Mouse (Mus musculus) liver, embryonic 14.5 days (tissue): ENCODE results near the gene Ube2s. TPM values are rescaled to one million over a fixed set of nuclear protein-coding genes. Genes with fewer than 3 reads are reported as not detected.

Experiments used
- ATAC-seq: fragments of 200-750 bp; cut with Nextera tagmentation; 2 replicates; pipeline ENCODE4 v1.8.0; 2017; ENCODE audit warnings: moderate number of reproducible peaks, mild to moderate bottlenecking, moderate library complexity; ENCODE audit not compliant: insufficient read depth
- DNase-seq, 3 experiments: peaks; one replicate each; pipeline ENCODE4 v3.0.0-alpha.2; 2012 to 2013; ENCODE audit warnings: low read depth in 3 of 3, low spot score in 3 of 3
- H3K27ac ChIP-seq: fragments of 300-500 bp; sonication (generic); 2 replicates; pipeline ENCODE4 v1.5.1; 2014; ENCODE audit warnings: moderate library complexity, mild to moderate bottlenecking, control low read depth, inconsistent platforms
- H3K27me3 ChIP-seq: fragments of 300-500 bp; sonication (generic); 2 replicates; pipeline ENCODE4 v1.6.1; 2014; ENCODE audit warnings: mild to moderate bottlenecking, low read length, moderate library complexity; ENCODE audit not compliant: control insufficient read depth, insufficient read depth
- H3K36me3 ChIP-seq: fragments of 300-500 bp; sonication (generic); replicated peaks from 2 replicates; pipeline ENCODE4 v1.6.1; 2014; ENCODE audit warnings: low read depth; ENCODE audit not compliant: control insufficient read depth, insufficient read depth
- H3K4me1 ChIP-seq, 2 experiments: fragments of 200-500 bp in 1 of 2; fragments of 300-500 bp in 1 of 2; sonication (generic) in 1 of 2; replicated peaks; 2 replicates each; pipeline ENCODE4 v1.6.1; 2012 to 2014; ENCODE audit warnings: antibody characterized with exemption in 1 of 2, inconsistent platforms in 1 of 2, low read length in 1 of 2; ENCODE audit not compliant: control insufficient read depth in 2 of 2, insufficient read depth in 2 of 2
- H3K4me2 ChIP-seq: fragments of 300-500 bp; sonication (generic); 2 replicates; pipeline ENCODE4 v1.6.1; 2014; ENCODE audit warnings: low read depth, mild to moderate bottlenecking, control low read depth, moderate library complexity
- H3K4me3 ChIP-seq, 2 experiments: fragments of 200-500 bp in 1 of 2; fragments of 300-500 bp in 1 of 2; sonication (generic) in 1 of 2; 2 replicates each; pipeline ENCODE4 v1.5.1; 2012 to 2014; ENCODE audit warnings: low read depth in 2 of 2, low read length in 2 of 2, mild to moderate bottlenecking in 2 of 2, control low read depth in 1 of 2, inconsistent platforms in 1 of 2, moderate library complexity in 1 of 2; ENCODE audit not compliant: insufficient read depth in 1 of 2
- H3K9ac ChIP-seq: fragments of 300-500 bp; sonication (generic); replicated peaks from 2 replicates; pipeline ENCODE4 v1.6.1; 2014; ENCODE audit warnings: mild to moderate bottlenecking, control low read depth, moderate library complexity
- H3K9me3 ChIP-seq: fragments of 300-500 bp; sonication (generic); 2 replicates; pipeline ENCODE4 v1.6.1; 2016; ENCODE audit warnings: low read length, mixed read lengths; ENCODE audit not compliant: control insufficient read depth
- CTCF ChIP-seq: IDR thresholded peaks from 2 replicates; pipeline ENCODE4 v1.5.1; 2016; ENCODE audit warnings: antibody characterized with exemption, low read depth, control low read depth
- EP300 ChIP-seq: IDR thresholded peaks from 2 replicates; pipeline ENCODE4 v1.6.1; 2016; ENCODE audit warnings: antibody characterized with exemption, low read depth
- WGBS: fragments of 180-500 bp; shearing (Covaris S2); extraction: QIAGEN DNeasy Blood & Tissue Kit; methylation state at CpG from one replicate; pipeline ENCODE4 v1.1.7; 2014; ENCODE audit not compliant: insufficient replicate concordance; 5-methylcytosine and 5-hydroxymethylcytosine counted together
- polyA plus RNA-seq, 2 experiments: library from polyadenylated mRNA; depleted of rRNA in 1 of 2; stranded (reverse) in 1 of 2; unstranded in 1 of 2; fragments of >200 nt; fragmentation: Nextera tagmentation in 1 of 2; extraction: Ambion mirVana in 1 of 2; gene quantifications; 2 replicates each; pipeline versions ENCODE4 v1.2.1 to v1.2.3; 2012 to 2014

The Ube2s gene
- polyA plus RNA-seq, 2 experiments: 265 to 295 TPM

DNA sequence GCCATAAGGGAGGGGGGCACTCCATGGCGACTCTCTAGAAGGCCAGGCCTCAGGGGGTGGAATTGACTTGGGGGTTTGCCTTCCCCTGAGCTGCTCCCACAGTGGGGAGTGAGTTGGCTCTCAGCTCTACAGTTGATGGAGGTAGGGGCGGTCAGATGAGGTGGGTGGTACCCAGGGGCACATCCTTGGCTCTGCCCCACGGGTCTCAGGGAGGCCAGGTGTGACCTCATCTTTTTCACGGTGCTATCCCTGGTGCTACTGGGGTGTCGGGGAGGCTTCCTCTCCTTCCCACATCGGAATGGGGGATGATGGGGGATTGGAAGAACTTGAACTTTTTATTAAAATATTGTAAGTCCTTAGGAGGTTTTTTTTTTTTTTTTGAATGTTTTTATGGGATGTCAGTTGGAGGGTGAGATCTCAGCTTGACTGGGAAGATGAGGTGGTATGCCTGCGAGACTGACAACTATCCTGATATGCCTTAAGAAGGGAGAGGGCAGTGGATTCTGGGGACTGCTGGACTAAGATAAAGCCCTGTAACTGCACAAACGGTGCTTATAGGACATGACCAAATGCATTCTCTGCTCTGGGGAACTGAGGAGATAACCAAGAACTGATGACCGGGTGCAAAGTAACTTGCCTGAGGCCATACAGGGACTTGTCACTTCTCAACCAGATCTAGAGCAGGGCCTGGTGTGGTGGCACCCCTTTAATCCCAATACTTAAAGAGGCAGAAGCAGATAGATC lies 65.1 kb downstream of the Ube2s start:
- TF ChIP-seq CTCF (no peak), EP300 (peak; percentile 93)
- H3K9ac ChIP-seq: peak overlapping the region; percentile 68
- DNase-seq (peak; percentile 83 to 86 (median 83)), ATAC-seq (peak; percentile 68)
- H3K4me1 ChIP-seq: peaks cover 72 to 84% of the 10 kb centered on the region in 2 experiments
- no peaks in the 10 kb centered on the region for H3K9me3 ChIP-seq
- 26% methylated on average over 9 of the region's 9 CpGs for WGBS
- H3K27ac ChIP-seq: peak overlapping the region; percentile 97
- H3K27me3 ChIP-seq: no peaks in the 10 kb centered on the region
- peaks cover 15% of the 10 kb centered on the region for H3K36me3 ChIP-seq
- H3K4me2 ChIP-seq: peak overlapping the region; percentile 95
- H3K4me3 ChIP-seq: peak overlapping the region in 1 of 2 experiments; percentile 17; a peak in 3 of 4 replicates

DNA sequence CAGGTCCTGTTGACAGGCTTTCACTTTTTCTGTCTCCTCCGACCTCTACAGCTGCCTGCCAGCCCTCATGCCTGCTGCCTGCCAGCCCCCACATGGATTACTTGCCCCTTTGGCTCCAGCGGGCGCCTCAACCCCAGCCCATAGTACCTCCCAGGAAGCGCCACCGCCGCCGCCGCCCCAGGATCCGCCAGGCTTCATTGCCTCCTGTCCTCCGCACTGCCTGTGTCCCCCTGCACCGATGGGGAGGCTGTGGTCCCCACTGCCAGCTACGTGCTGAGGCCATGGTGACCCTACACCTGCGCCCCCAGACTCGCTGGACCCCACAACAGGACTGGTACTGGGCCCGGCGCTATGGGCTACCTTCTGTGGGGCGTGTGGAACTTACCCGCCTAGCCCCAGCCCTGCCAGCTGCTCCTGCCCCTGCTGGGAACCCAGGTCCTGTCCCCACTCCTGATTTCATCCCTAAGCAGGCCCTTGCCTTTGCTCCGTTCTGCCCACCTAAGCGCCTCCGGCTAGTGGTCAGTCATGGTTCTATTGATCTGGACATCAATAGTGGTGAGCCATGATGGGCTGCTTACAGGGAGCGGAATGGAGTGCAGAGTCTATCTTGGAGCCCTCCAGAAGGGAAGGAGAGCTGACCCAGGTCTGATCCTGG lies 65.9 kb downstream of the Ube2s start:
- H3K36me3 ChIP-seq: peaks cover 15% of the 10 kb centered on the region
- 80% methylated on average over 22 of the region's 22 CpGs for WGBS

DNA sequence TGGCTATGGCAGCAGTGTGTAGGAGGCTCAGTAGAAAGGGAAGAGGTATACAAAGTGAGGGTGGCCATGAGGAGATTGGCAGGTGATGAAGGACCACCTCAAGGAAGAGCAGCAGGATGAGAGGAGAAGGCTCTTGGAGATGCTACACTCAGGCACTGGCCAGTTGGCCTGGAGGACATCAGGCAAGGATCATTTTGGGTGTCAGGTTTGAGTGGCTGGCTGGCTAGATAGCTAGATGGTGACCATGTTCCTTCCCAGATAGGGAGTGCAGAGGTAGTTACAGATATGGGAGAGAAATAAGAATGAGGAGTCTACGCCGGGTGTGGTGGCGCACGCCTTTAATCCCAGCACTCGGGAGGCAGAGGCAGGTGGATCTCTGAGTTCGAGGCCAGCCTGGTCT lies 67.5 kb downstream of the Ube2s start:
- no peak for DNase-seq
- H3K4me2 ChIP-seq: peak overlapping the region; percentile 95

More for the DNA sequence above, 65.9 kb downstream of the Ube2s start:
- no peaks in the 10 kb centered on the region for H3K27me3 ChIP-seq
- no peak for ATAC-seq
- H3K4me2 ChIP-seq: peak overlapping the region; percentile 95
- no peak overlapping the region for H3K4me3 ChIP-seq
- no peak for DNase-seq
- peaks cover 72 to 81% of the 10 kb centered on the region in 2 experiments for H3K4me1 ChIP-seq
- TF ChIP-seq CTCF (no peak), EP300 (no peak)
- no peaks in the 10 kb centered on the region for H3K9me3 ChIP-seq
- peak overlapping the region; percentile 97 for H3K27ac ChIP-seq
- H3K9ac ChIP-seq: peak overlapping the region; percentile 61

More for the DNA sequence above, 67.5 kb downstream of the Ube2s start:
- H3K4me1 ChIP-seq: peaks cover 72 to 77% of the 10 kb centered on the region in 2 experiments
- H3K4me3 ChIP-seq: no peak overlapping the region
- no peaks in the 10 kb centered on the region for H3K9me3 ChIP-seq
- H3K27me3 ChIP-seq: no peaks in the 10 kb centered on the region
- 48% methylated on average over 5 of the region's 6 CpGs for WGBS
- no peak for TF ChIP-seq CTCF
- TF ChIP-seq EP300: peak; percentile 46; the same call in 1 of the 2 replicates
- peak overlapping the region; percentile 76 for H3K9ac ChIP-seq
- H3K27ac ChIP-seq: peak overlapping the region; percentile 74
- peaks cover 15% of the 10 kb centered on the region for H3K36me3 ChIP-seq
- no peak for ATAC-seq

Other genes with a start within 250 kb of the Ube2s start
Only the 30 nearest of the 32 such genes appear.
- not detected in 2 replicates for gene Ptprh, start 208.5 kb downstream of the Ube2s start, polyA plus RNA-seq (2012; rRNA removed)
- gene Ptprh, start 208.5 kb downstream of the Ube2s start, polyA plus RNA-seq (2014; fragmentation: Nextera tagmentation; extraction: Ambion mirVana): not detected in 2 replicates
- 36.4 and 51.0 TPM in 2 replicates for gene Tmem86b, start 181.2 kb downstream of the Ube2s start, polyA plus RNA-seq (2012; rRNA removed)
- gene Tmem86b, start 181.2 kb downstream of the Ube2s start, polyA plus RNA-seq (2014; fragmentation: Nextera tagmentation; extraction: Ambion mirVana): 30.5 and 32.9 TPM in 2 replicates
- gene Ppp6r1, start 153.6 kb downstream of the Ube2s start, polyA plus RNA-seq (2012; rRNA removed): 30.8 and 33.6 TPM in 2 replicates
- 4.3 and 5.1 TPM in 2 replicates for gene Ppp6r1, start 153.6 kb downstream of the Ube2s start, polyA plus RNA-seq (2014; fragmentation: Nextera tagmentation; extraction: Ambion mirVana)
- gene Hspbp1, start 127.5 kb downstream of the Ube2s start, polyA plus RNA-seq (2012; rRNA removed): 28.2 and 38.5 TPM in 2 replicates
- gene Hspbp1, start 127.5 kb downstream of the Ube2s start, polyA plus RNA-seq (2014; fragmentation: Nextera tagmentation; extraction: Ambion mirVana): 56.7 and 60.6 TPM in 2 replicates
- 0.39 and 0.54 TPM in 2 replicates for gene Brsk1, start 122.0 kb downstream of the Ube2s start, polyA plus RNA-seq (2012; rRNA removed)
- gene Brsk1, start 122.0 kb downstream of the Ube2s start, polyA plus RNA-seq (2014; fragmentation: Nextera tagmentation; extraction: Ambion mirVana): not detected in 2 replicates
- 0.31 TPM in 2 replicates for gene Tmem150b, start 87.3 kb downstream of the Ube2s start, polyA plus RNA-seq (2012; rRNA removed)
- 0.18 TPM in 1 of 2 replicates, not detected in the other for gene Tmem150b, start 87.3 kb downstream of the Ube2s start, polyA plus RNA-seq (2014; fragmentation: Nextera tagmentation; extraction: Ambion mirVana)
- 75.7 and 78.7 TPM in 2 replicates for gene Kmt5c, start 72.5 kb downstream of the Ube2s start, polyA plus RNA-seq (2012; rRNA removed)
- gene Kmt5c, start 72.5 kb downstream of the Ube2s start, polyA plus RNA-seq (2014; fragmentation: Nextera tagmentation; extraction: Ambion mirVana): 37.8 and 44.7 TPM in 2 replicates
- 111 and 119 TPM in 2 replicates for gene Cox6b2, start 59.5 kb downstream of the Ube2s start, polyA plus RNA-seq (2012; rRNA removed)
- gene Cox6b2, start 59.5 kb downstream of the Ube2s start, polyA plus RNA-seq (2014; fragmentation: Nextera tagmentation; extraction: Ambion mirVana): 81.9 and 88.1 TPM in 2 replicates
- not detected in 2 replicates for gene Fam71e2, start 41.3 kb downstream of the Ube2s start, polyA plus RNA-seq (2012; rRNA removed)
- gene Fam71e2, start 41.3 kb downstream of the Ube2s start, polyA plus RNA-seq (2014; fragmentation: Nextera tagmentation; extraction: Ambion mirVana): not detected in 2 replicates
- gene Il11, start 29.7 kb downstream of the Ube2s start, polyA plus RNA-seq (2012; rRNA removed): 0.03 and 0.09 TPM in 2 replicates
- gene Il11, start 29.7 kb downstream of the Ube2s start, polyA plus RNA-seq (2014; fragmentation: Nextera tagmentation; extraction: Ambion mirVana): not detected in 2 replicates
- not detected in 2 replicates for gene Tmem190, start 29.7 kb downstream of the Ube2s start, polyA plus RNA-seq (2012; rRNA removed)
- not detected in 2 replicates for gene Tmem190, start 29.7 kb downstream of the Ube2s start, polyA plus RNA-seq (2014; fragmentation: Nextera tagmentation; extraction: Ambion mirVana)
- gene Tmem238, start 22.9 kb downstream of the Ube2s start, polyA plus RNA-seq (2012; rRNA removed): 7.5 and 8.2 TPM in 2 replicates
- gene Tmem238, start 22.9 kb downstream of the Ube2s start, polyA plus RNA-seq (2014; fragmentation: Nextera tagmentation; extraction: Ambion mirVana): 5.4 and 5.8 TPM in 2 replicates
- gene Rpl28, start 19.7 kb downstream of the Ube2s start, polyA plus RNA-seq (2012; rRNA removed): 237 and 307 TPM in 2 replicates
- 185 and 186 TPM in 2 replicates for gene Rpl28, start 19.7 kb downstream of the Ube2s start, polyA plus RNA-seq (2014; fragmentation: Nextera tagmentation; extraction: Ambion mirVana)
- 0.01 and 0.14 TPM in 2 replicates for gene Shisa7, start 32.1 kb upstream of the Ube2s start, polyA plus RNA-seq (2012; rRNA removed)
- gene Shisa7, start 32.1 kb upstream of the Ube2s start, polyA plus RNA-seq (2014; fragmentation: Nextera tagmentation; extraction: Ambion mirVana): not detected in 2 replicates
- 1.6 and 2.4 TPM in 2 replicates for gene Isoc2b, start 57.7 kb upstream of the Ube2s start, polyA plus RNA-seq (2012; rRNA removed)
- 2.8 and 3.8 TPM in 2 replicates for gene Isoc2b, start 57.7 kb upstream of the Ube2s start, polyA plus RNA-seq (2014; fragmentation: Nextera tagmentation; extraction: Ambion mirVana)
- 6.6 and 6.7 TPM in 2 replicates for gene Isoc2a, start 64.6 kb upstream of the Ube2s start, polyA plus RNA-seq (2012; rRNA removed)
- gene Isoc2a, start 64.6 kb upstream of the Ube2s start, polyA plus RNA-seq (2014; fragmentation: Nextera tagmentation; extraction: Ambion mirVana): 0.56 and 0.86 TPM in 2 replicates
- gene Gm36210, start 93.9 kb upstream of the Ube2s start, polyA plus RNA-seq (2012; rRNA removed): 0.02 TPM in 1 of 2 replicates, not detected in the other
- gene Gm36210, start 93.9 kb upstream of the Ube2s start, polyA plus RNA-seq (2014; fragmentation: Nextera tagmentation; extraction: Ambion mirVana): not detected in 2 replicates
- 2.9 and 3.7 TPM in 2 replicates for gene Zfp628, start 102.6 kb upstream of the Ube2s start, polyA plus RNA-seq (2012; rRNA removed)
- gene Zfp628, start 102.6 kb upstream of the Ube2s start, polyA plus RNA-seq (2014; fragmentation: Nextera tagmentation; extraction: Ambion mirVana): 1.5 and 1.6 TPM in 2 replicates
- 0.38 and 0.39 TPM in 2 replicates for gene Nat14, start 109.4 kb upstream of the Ube2s start, polyA plus RNA-seq (2012; rRNA removed)
- 0.10 and 0.11 TPM in 2 replicates for gene Nat14, start 109.4 kb upstream of the Ube2s start, polyA plus RNA-seq (2014; fragmentation: Nextera tagmentation; extraction: Ambion mirVana)
- gene Ssc5d, start 113.2 kb upstream of the Ube2s start, polyA plus RNA-seq (2012; rRNA removed): 0.12 and 0.14 TPM in 2 replicates
- gene Ssc5d, start 113.2 kb upstream of the Ube2s start, polyA plus RNA-seq (2014; fragmentation: Nextera tagmentation; extraction: Ambion mirVana): 0.03 and 0.09 TPM in 2 replicates
- gene Sbk2, start 151.8 kb upstream of the Ube2s start, polyA plus RNA-seq (2012; rRNA removed): 0.01 and 0.02 TPM in 2 replicates
- gene Sbk2, start 151.8 kb upstream of the Ube2s start, polyA plus RNA-seq (2014; fragmentation: Nextera tagmentation; extraction: Ambion mirVana): not detected in 2 replicates
- not detected in 2 replicates for gene Sbk3, start 158.6 kb upstream of the Ube2s start, polyA plus RNA-seq (2012; rRNA removed)
- not detected in 2 replicates for gene Sbk3, start 158.6 kb upstream of the Ube2s start, polyA plus RNA-seq (2014; fragmentation: Nextera tagmentation; extraction: Ambion mirVana)
- gene Zfp579, start 183.6 kb upstream of the Ube2s start, polyA plus RNA-seq (2012; rRNA removed): 6.7 and 11.2 TPM in 2 replicates
- 2.8 and 4.0 TPM in 2 replicates for gene Zfp579, start 183.6 kb upstream of the Ube2s start, polyA plus RNA-seq (2014; fragmentation: Nextera tagmentation; extraction: Ambion mirVana)
- 9.1 and 9.5 TPM in 2 replicates for gene Zfp524, start 201.8 kb upstream of the Ube2s start, polyA plus RNA-seq (2012; rRNA removed)
- gene Zfp524, start 201.8 kb upstream of the Ube2s start, polyA plus RNA-seq (2014; fragmentation: Nextera tagmentation; extraction: Ambion mirVana): 8.9 TPM in 2 replicates
- gene Fiz1, start 202.1 kb upstream of the Ube2s start, polyA plus RNA-seq (2012; rRNA removed): 12.1 and 14.1 TPM in 2 replicates
- 10.7 and 13.2 TPM in 2 replicates for gene Fiz1, start 202.1 kb upstream of the Ube2s start, polyA plus RNA-seq (2014; fragmentation: Nextera tagmentation; extraction: Ambion mirVana)
- gene Gm44973, start 202.9 kb upstream of the Ube2s start, polyA plus RNA-seq (2012; rRNA removed): 0.03 and 0.10 TPM in 2 replicates
- 1.6 and 1.9 TPM in 2 replicates for gene Gm44973, start 202.9 kb upstream of the Ube2s start, polyA plus RNA-seq (2014; fragmentation: Nextera tagmentation; extraction: Ambion mirVana)
- gene Zfp865, start 207.8 kb upstream of the Ube2s start, polyA plus RNA-seq (2012; rRNA removed): 6.4 and 7.6 TPM in 2 replicates
- 0.98 and 1.0 TPM in 2 replicates for gene Zfp865, start 207.8 kb upstream of the Ube2s start, polyA plus RNA-seq (2014; fragmentation: Nextera tagmentation; extraction: Ambion mirVana)
- gene Ccdc106, start 208.0 kb upstream of the Ube2s start, polyA plus RNA-seq (2012; rRNA removed): 0.49 and 0.64 TPM in 2 replicates
- 0.24 and 0.35 TPM in 2 replicates for gene Ccdc106, start 208.0 kb upstream of the Ube2s start, polyA plus RNA-seq (2014; fragmentation: Nextera tagmentation; extraction: Ambion mirVana)
- not detected in 2 replicates for gene 4632433K11Rik, start 221.5 kb upstream of the Ube2s start, polyA plus RNA-seq (2012; rRNA removed)
- gene 4632433K11Rik, start 221.5 kb upstream of the Ube2s start, polyA plus RNA-seq (2014; fragmentation: Nextera tagmentation; extraction: Ambion mirVana): not detected in 2 replicates
- 0.90 and 0.96 TPM in 2 replicates for gene Zfp784, start 225.9 kb upstream of the Ube2s start, polyA plus RNA-seq (2012; rRNA removed)
- 0.86 and 1.0 TPM in 2 replicates for gene Zfp784, start 225.9 kb upstream of the Ube2s start, polyA plus RNA-seq (2014; fragmentation: Nextera tagmentation; extraction: Ambion mirVana)